Mouse (Mus musculus) embryonic fibroblast, embryonic 13.5 days (primary cell): ENCODE results near the gene Tnik.

Experiments
- CTCF ChIP-seq: IDR thresholded peaks from 2 replicates; pipeline ENCODE4 v1.5.1; 2011; ENCODE audit warnings: mild to moderate bottlenecking, control low read depth, low read length, moderate library complexity, borderline replicate concordance; ENCODE audit not compliant: insufficient read depth
- POLR2A ChIP-seq: IDR thresholded peaks from 2 replicates; pipeline ENCODE4 v1.6.1; 2011; ENCODE audit warnings: low read depth, mild to moderate bottlenecking, control low read depth, low read length, moderate library complexity

GRCm38 (mm10) chr3:28562612-28563332 is 299.8 kb downstream of the Tnik start:
- no peak for TF ChIP-seq POLR2A
- peak; percentile 30; the same call in 1 of the 2 replicates for TF ChIP-seq CTCF
